Mouse (Mus musculus): ENCODE data around the gene Meaf6. TPM values are rescaled to one million over a fixed set of nuclear protein-coding genes. Genes with fewer than 3 reads are reported as not detected.
A peak's percentile ranks its signal among the peaks of the same experiment; 100 is the strongest.

Gene Meaf6
- total and polyA plus RNA-seq, 2 experiments from 2014 or later = 82.6 to 170 TPM

- TF ChIP-seq CTCF (IDR thresholded peaks at IDR 0.05) = no peak
- Histone ChIP-seq H3K27ac (ENCODE audit: low read depth, low read length) (no peak overlapping the region), H3K9ac (replicated peaks; ENCODE audit: low read length, poor library complexity, severe bottlenecking) (no peak overlapping the region), H3K4me1 (ENCODE audit: insufficient read depth, low read length) (peaks cover 6% of the 10 kb centered on the region; the same call in 1 of the 2 replicates), H3K4me3 (ENCODE audit: low read depth, low read length) (no peak overlapping the region), H3K9me3 (ENCODE audit: low read length) (no peaks in the 10 kb centered on the region), H3K4me2 (ENCODE audit: low read depth, low read length, poor library complexity, severe bottlenecking) (no peak overlapping the region), H3K27me3 (ENCODE audit: insufficient read depth, low read length) (peaks cover 2% of the 10 kb centered on the region; the same call in 1 of the 2 replicates), H3K36me3 (ENCODE audit: insufficient read depth, low read length) (no peaks in the 10 kb centered on the region)
- ATAC-seq (ENCODE audit: low FRiP score) = no peak
- DNase-seq (ENCODE audit: low spot score) = no peak
- WGBS = 82% methylated on average over 4 of the region's 4 CpGs
Measured at GRCm38 (mm10) chr4:125131493-125131892, 46.6 kb downstream of the Meaf6 start.

- WGBS = 13% methylated on average over 5 of the region's 5 CpGs
- Histone ChIP-seq H3K4me2 (ENCODE audit: low read depth, low read length, poor library complexity, severe bottlenecking) (no peak overlapping the region), H3K4me3 (ENCODE audit: low read depth, low read length) (no peak overlapping the region), H3K27ac (ENCODE audit: low read depth, low read length) (no peak overlapping the region), H3K9ac (replicated peaks; ENCODE audit: low read length, poor library complexity, severe bottlenecking) (no peak overlapping the region), H3K36me3 (ENCODE audit: insufficient read depth, low read length) (no peaks in the 10 kb centered on the region), H3K4me1 (ENCODE audit: insufficient read depth, low read length) (peaks cover 4% of the 10 kb centered on the region; the same call in 1 of the 2 replicates), H3K27me3 (ENCODE audit: insufficient read depth, low read length) (no peaks in the 10 kb centered on the region), H3K9me3 (ENCODE audit: low read length) (no peaks in the 10 kb centered on the region)
- peak; percentile 78 for DNase-seq (ENCODE audit: low spot score)
- ATAC-seq (ENCODE audit: low FRiP score) = no peak
- peak; percentile 90 for TF ChIP-seq CTCF (IDR thresholded peaks at IDR 0.05)
Measured at GRCm38 (mm10) chr4:125132394-125132793, 47.5 kb downstream of the Meaf6 start.

- Histone ChIP-seq H3K27me3 (ENCODE audit: insufficient read depth, low read length) (no peaks in the 10 kb centered on the region), H3K27ac (ENCODE audit: low read depth, low read length) (no peak overlapping the region), H3K9ac (replicated peaks; ENCODE audit: low read length, poor library complexity, severe bottlenecking) (no peak overlapping the region), H3K4me2 (ENCODE audit: low read depth, low read length, poor library complexity, severe bottlenecking) (no peak overlapping the region), H3K36me3 (ENCODE audit: insufficient read depth, low read length) (no peaks in the 10 kb centered on the region), H3K9me3 (ENCODE audit: low read length) (no peaks in the 10 kb centered on the region), H3K4me1 (ENCODE audit: insufficient read depth, low read length) (no peaks in the 10 kb centered on the region), H3K4me3 (ENCODE audit: low read depth, low read length) (no peak overlapping the region)
- ATAC-seq (ENCODE audit: low FRiP score) (no peak), DNase-seq (ENCODE audit: low spot score) (no peak)
- 83% methylated on average over 4 of the region's 4 CpGs for WGBS
- TF ChIP-seq CTCF (IDR thresholded peaks at IDR 0.05) = no peak
Measured at GRCm38 (mm10) chr4:125134192-125134591, 49.3 kb downstream of the Meaf6 start.

- no peak for DNase-seq (ENCODE audit: low spot score)
- Histone ChIP-seq H3K4me1 (ENCODE audit: insufficient read depth, low read length) (no peaks in the 10 kb centered on the region), H3K27me3 (ENCODE audit: insufficient read depth, low read length) (no peaks in the 10 kb centered on the region), H3K4me3 (ENCODE audit: low read depth, low read length) (no peak overlapping the region), H3K4me2 (ENCODE audit: low read depth, low read length, poor library complexity, severe bottlenecking) (no peak overlapping the region), H3K36me3 (ENCODE audit: insufficient read depth, low read length) (no peaks in the 10 kb centered on the region), H3K9me3 (ENCODE audit: low read length) (no peaks in the 10 kb centered on the region), H3K27ac (ENCODE audit: low read depth, low read length) (no peak overlapping the region), H3K9ac (replicated peaks; ENCODE audit: low read length, poor library complexity, severe bottlenecking) (no peak overlapping the region)
- no peak for TF ChIP-seq CTCF (IDR thresholded peaks at IDR 0.05)
- 77% methylated on average over 5 of the region's 5 CpGs for WGBS
- ATAC-seq (ENCODE audit: low FRiP score) = no peak
Measured at GRCm38 (mm10) chr4:125134631-125135030, 49.7 kb downstream of the Meaf6 start.

- Histone ChIP-seq H3K27ac (ENCODE audit: low read depth, low read length) (no peak overlapping the region), H3K4me3 (ENCODE audit: low read depth, low read length) (no peak overlapping the region), H3K4me1 (ENCODE audit: insufficient read depth, low read length) (no peaks in the 10 kb centered on the region), H3K9ac (replicated peaks; ENCODE audit: low read length, poor library complexity, severe bottlenecking) (no peak overlapping the region), H3K27me3 (ENCODE audit: insufficient read depth, low read length) (no peaks in the 10 kb centered on the region), H3K36me3 (ENCODE audit: insufficient read depth, low read length) (no peaks in the 10 kb centered on the region), H3K9me3 (ENCODE audit: low read length) (no peaks in the 10 kb centered on the region), H3K4me2 (ENCODE audit: low read depth, low read length, poor library complexity, severe bottlenecking) (no peak overlapping the region)
- TF ChIP-seq CTCF (IDR thresholded peaks at IDR 0.05) = no peak
- ATAC-seq (ENCODE audit: low FRiP score) = no peak
- DNase-seq (ENCODE audit: low spot score) = no peak
- WGBS = 83% methylated on average over 10 of the region's 10 CpGs
Measured at GRCm38 (mm10) chr4:125135076-125135855, 50.3 kb downstream of the Meaf6 start.

GRCm38 (mm10) chr4:125136303-125136888, 51.5 kb downstream of the Meaf6 start:
- Histone ChIP-seq H3K9me3 (ENCODE audit: low read length) (no peaks in the 10 kb centered on the region), H3K36me3 (ENCODE audit: insufficient read depth, low read length) (no peaks in the 10 kb centered on the region), H3K27ac (ENCODE audit: low read depth, low read length) (no peak overlapping the region), H3K4me3 (ENCODE audit: low read depth, low read length) (no peak overlapping the region), H3K27me3 (ENCODE audit: insufficient read depth, low read length) (no peaks in the 10 kb centered on the region), H3K4me1 (ENCODE audit: insufficient read depth, low read length) (no peaks in the 10 kb centered on the region), H3K9ac (replicated peaks; ENCODE audit: low read length, poor library complexity, severe bottlenecking) (no peak overlapping the region), H3K4me2 (ENCODE audit: low read depth, low read length, poor library complexity, severe bottlenecking) (no peak overlapping the region)
- DNase-seq (ENCODE audit: low spot score) = no peak
- no peak for TF ChIP-seq CTCF (IDR thresholded peaks at IDR 0.05)
- WGBS = 60% methylated on average over 12 of the region's 12 CpGs
- ATAC-seq (ENCODE audit: low FRiP score) = no peak
